Mouse (Mus musculus): ENCODE data around the gene Plekhb2.
A peak's percentile ranks its signal among the peaks of the same experiment; 100 is the strongest.

GRCm38 (mm10) chr1:34866815-34867573, 17.2 kb downstream of the Plekhb2 start:
- no peak for TF ChIP-seq POLR2A (IDR thresholded peaks at IDR 0.05; ENCODE audit: borderline replicate concordance, insufficient read depth, low read length)
- TF ChIP-seq CTCF (IDR thresholded peaks at IDR 0.05; ENCODE audit: borderline replicate concordance, insufficient read depth, low read depth, low read length) = peak; percentile 90
